In the genomic region with DNA sequence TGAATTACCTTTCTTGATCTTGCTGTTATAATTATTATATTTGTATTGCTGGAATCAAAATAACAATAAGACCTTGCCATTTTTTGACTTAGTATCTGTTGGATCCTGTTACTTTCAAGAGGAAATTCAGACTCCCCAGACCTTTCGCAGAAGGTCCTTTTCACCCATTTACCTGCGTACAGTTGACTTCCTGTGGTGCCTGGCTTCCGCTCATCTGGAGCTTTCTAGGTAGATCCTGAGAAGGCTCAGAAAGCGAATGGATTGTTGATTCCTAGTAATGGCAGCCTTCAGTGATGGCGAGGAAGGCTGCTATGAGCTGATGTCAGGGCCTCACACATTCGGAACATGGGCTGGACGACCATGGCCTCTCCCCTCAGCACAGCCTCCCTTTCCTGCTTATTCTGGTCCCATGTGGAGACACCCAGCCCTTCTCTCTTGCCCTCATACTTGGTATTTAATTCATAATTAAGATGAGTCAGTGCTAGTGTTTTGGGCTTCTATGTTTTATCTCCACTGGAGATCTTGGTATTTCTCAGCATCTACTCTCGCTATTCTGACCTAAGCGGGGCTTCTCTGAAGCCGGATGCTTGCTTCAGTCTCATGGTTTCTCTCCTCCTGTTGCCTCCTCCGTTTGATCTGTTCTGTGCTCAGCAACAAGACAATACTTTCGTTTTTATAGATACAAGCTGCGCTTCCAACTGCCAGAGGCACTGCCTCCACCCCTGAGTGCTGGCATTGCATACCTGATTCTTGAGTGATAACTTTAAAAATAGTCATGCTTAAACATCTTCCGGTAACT, we compare ENCODE assay signal across 10 mouse cellular contexts. TPM values are rescaled to one million over a fixed set of nuclear protein-coding genes. Genes with fewer than 3 reads are reported as not detected.
DNase-seq lines count a peak whose midpoint lies in the region; ATAC-seq lines count a peak whose summit lies in the region.
"Had no signal": no experiment of that assay in that cellular context is flagged by ENCODE, and none has a peak within 500 bp of the region (broad histone marks: within the 10 kb centered on the region; RNA-seq: fewer than 3 reads in every experiment).

No protein-coding gene starts in this region.

- H3K9ac ChIP-seq in liver, embryonic 11.5 days (ENCODE audit: low read depth, low read length): no peak overlapping the region; the same call in 1 of the 2 replicates
- H3K9ac ChIP-seq in hindbrain, embryonic 14.5 days: no peak overlapping the region
- H3K9ac ChIP-seq in midbrain, embryonic 15.5 days: no peak overlapping the region

- peak overlapping the region; percentile 100 for H3K4me3 ChIP-seq in liver, embryonic 11.5 days (ENCODE audit: low read depth, low read length)
- H3K4me3 ChIP-seq in hindbrain, embryonic 14.5 days (replicated peaks; ENCODE audit: low read length): peak overlapping the region; percentile 91; the same call in 1 of the 2 replicates
- H3K4me3 ChIP-seq in midbrain, embryonic 15.5 days: peak overlapping the region; percentile 99; the same call in 1 of the 2 replicates

- ATAC-seq in liver, embryonic 11.5 days (replicated peaks; ENCODE audit: low FRiP score): no peak
- ATAC-seq in hindbrain, embryonic 14.5 days (ENCODE audit: low FRiP score): no peak
- no peak for ATAC-seq in midbrain, embryonic 15.5 days (replicated peaks)

- no peaks in the 10 kb centered on the region for H3K9me3 ChIP-seq in liver, embryonic 11.5 days (ENCODE audit: control insufficient read depth, low read length)
- no peaks in the 10 kb centered on the region for H3K9me3 ChIP-seq in hindbrain, embryonic 14.5 days (ENCODE audit: control insufficient read depth, low read length)
- H3K9me3 ChIP-seq in midbrain, embryonic 15.5 days: no peaks in the 10 kb centered on the region

- peaks cover 19% of the 10 kb centered on the region for H3K36me3 ChIP-seq in liver, embryonic 11.5 days (ENCODE audit: control insufficient read depth, insufficient read depth, low read length)
- H3K36me3 ChIP-seq in hindbrain, embryonic 14.5 days (replicated peaks; ENCODE audit: control insufficient read depth, insufficient read depth): peaks cover 55% of the 10 kb centered on the region
- peaks cover 27% of the 10 kb centered on the region for H3K36me3 ChIP-seq in midbrain, embryonic 15.5 days (replicated peaks)

- intact Hi-C loops in left cerebral cortex, postnatal 25 days (cut with DNase I): no loop called here

- peaks cover 9% of the 10 kb centered on the region for H3K4me1 ChIP-seq in liver, embryonic 11.5 days (replicated peaks; ENCODE audit: control insufficient read depth, insufficient read depth, low read length)
- peaks cover 8% of the 10 kb centered on the region; the same call in 1 of the 2 replicates for H3K4me1 ChIP-seq in hindbrain, embryonic 14.5 days (replicated peaks; ENCODE audit: control insufficient read depth, insufficient read depth, low read length)
- peaks cover 21% of the 10 kb centered on the region for H3K4me1 ChIP-seq in midbrain, embryonic 15.5 days

- no peak for DNase-seq in liver, embryonic 11.5 days (ENCODE audit: low spot score)
- DNase-seq in liver: no peak
- DNase-seq in T-cell, adult 2 months (ENCODE audit: low spot score): peak; percentile 52
- DNase-seq in hindbrain, embryonic 14.5 days (ENCODE audit: low spot score): no peak
- DNase-seq in thymus, postnatal 0 days (ENCODE audit: low spot score): no peak
- DNase-seq in left cerebral cortex, postnatal 25 days (ENCODE audit: low spot score in 2 of 2): no peak
- DNase-seq in spleen, postnatal 36 days (ENCODE audit: low spot score in 2 of 2): no peak
- DNase-seq: cerebellum, postnatal 14 days; layer of hippocampus, postnatal 36 days had no signal

- peak overlapping the region; percentile 74 for H3K4me2 ChIP-seq in liver, embryonic 11.5 days
- peak overlapping the region; percentile 86; the same call in 1 of the 2 replicates for H3K4me2 ChIP-seq in hindbrain, embryonic 14.5 days (replicated peaks)
- H3K4me2 ChIP-seq in midbrain, embryonic 15.5 days: peak overlapping the region; percentile 78

- no peaks in the 10 kb centered on the region for H3K27me3 ChIP-seq in liver, embryonic 11.5 days (replicated peaks; ENCODE audit: control insufficient read depth, insufficient read depth, low read length)
- no peaks in the 10 kb centered on the region for H3K27me3 ChIP-seq in hindbrain, embryonic 14.5 days (ENCODE audit: control insufficient read depth, insufficient read depth, low read length)
- no peaks in the 10 kb centered on the region for H3K27me3 ChIP-seq in midbrain, embryonic 15.5 days (replicated peaks)

- WGBS in liver, embryonic 11.5 days: 90% methylated on average over 14 of the region's 14 CpGs
- 91% methylated on average over 14 of the region's 14 CpGs for WGBS in hindbrain, embryonic 14.5 days
- WGBS in midbrain, embryonic 15.5 days: 91% methylated on average over 14 of the region's 14 CpGs

- no peak overlapping the region for H3K27ac ChIP-seq in liver, embryonic 11.5 days (ENCODE audit: low read depth, low read length)
- H3K27ac ChIP-seq in hindbrain, embryonic 14.5 days: no peak overlapping the region
- no peak overlapping the region for H3K27ac ChIP-seq in midbrain, embryonic 15.5 days

RNA-seq across cellular contexts. Expression of gene Ddx46, which starts 1.6 kb away (rescaled TPM):
- polyA plus RNA-seq in liver, embryonic 11.5 days (2014; fragmentation: Nextera tagmentation; extraction: Ambion mirVana): 51.5 and 54.0 TPM in 2 replicates
- polyA plus RNA-seq in hindbrain, embryonic 14.5 days (2014; fragmentation: Nextera tagmentation; extraction: Ambion mirVana): 24.8 and 25.6 TPM in 2 replicates
- 26.0 and 27.2 TPM in 2 replicates for polyA plus RNA-seq in midbrain, embryonic 15.5 days (2015; fragmentation: Nextera tagmentation; extraction: Ambion mirVana)
- 37.0 and 39.1 TPM in 2 replicates for polyA plus RNA-seq in thymus, postnatal 0 days (2015; fragmentation: Nextera tagmentation; extraction: Ambion mirVana)
- 10 to 100 TPM; 39.9 to 44.0 TPM for total RNA-seq in left cerebral cortex, postnatal 25 days (2021)

RNA-seq across cellular contexts. Expression of gene Caml, which starts 13.6 kb away (rescaled TPM):
- polyA plus RNA-seq in liver, embryonic 11.5 days (2014; fragmentation: Nextera tagmentation; extraction: Ambion mirVana): 35.8 and 36.2 TPM in 2 replicates
- 105 and 107 TPM in 2 replicates for polyA plus RNA-seq in hindbrain, embryonic 14.5 days (2014; fragmentation: Nextera tagmentation; extraction: Ambion mirVana)
- polyA plus RNA-seq in midbrain, embryonic 15.5 days (2015; fragmentation: Nextera tagmentation; extraction: Ambion mirVana): 94.4 and 103 TPM in 2 replicates
- polyA plus RNA-seq in thymus, postnatal 0 days (2015; fragmentation: Nextera tagmentation; extraction: Ambion mirVana): 35.9 and 38.3 TPM in 2 replicates
- 10 to 100 TPM; 40.7 to 45.9 TPM for total RNA-seq in left cerebral cortex, postnatal 25 days (2021)

RNA-seq across cellular contexts. Expression of gene B4galt7, which starts 36.7 kb away (rescaled TPM):
- polyA plus RNA-seq in liver, embryonic 11.5 days (2014; fragmentation: Nextera tagmentation; extraction: Ambion mirVana): 16.0 and 16.4 TPM in 2 replicates
- 18.3 and 25.3 TPM in 2 replicates for polyA plus RNA-seq in hindbrain, embryonic 14.5 days (2014; fragmentation: Nextera tagmentation; extraction: Ambion mirVana)
- polyA plus RNA-seq in midbrain, embryonic 15.5 days (2015; fragmentation: Nextera tagmentation; extraction: Ambion mirVana): 48.6 and 51.4 TPM in 2 replicates
- polyA plus RNA-seq in thymus, postnatal 0 days (2015; fragmentation: Nextera tagmentation; extraction: Ambion mirVana): 20.2 and 24.1 TPM in 2 replicates
- 10 to 100 TPM; 22.9 to 25.5 TPM for total RNA-seq in left cerebral cortex, postnatal 25 days (2021)

RNA-seq across cellular contexts. Expression of gene B230219D22Rik, which starts 56.5 kb away (rescaled TPM):
- polyA plus RNA-seq in liver, embryonic 11.5 days (2014; fragmentation: Nextera tagmentation; extraction: Ambion mirVana): 39.3 and 42.8 TPM in 2 replicates
- polyA plus RNA-seq in hindbrain, embryonic 14.5 days (2014; fragmentation: Nextera tagmentation; extraction: Ambion mirVana): 96.0 and 101 TPM in 2 replicates
- polyA plus RNA-seq in midbrain, embryonic 15.5 days (2015; fragmentation: Nextera tagmentation; extraction: Ambion mirVana): 82.3 and 82.9 TPM in 2 replicates
- polyA plus RNA-seq in thymus, postnatal 0 days (2015; fragmentation: Nextera tagmentation; extraction: Ambion mirVana): 35.1 and 45.0 TPM in 2 replicates
- total RNA-seq in left cerebral cortex, postnatal 25 days (2021): 10 to 100 TPM; 81.0 to 85.9 TPM
